Mouse (Mus musculus): ENCODE results near the gene Ica1. TPM values are rescaled to one million over a fixed set of nuclear protein-coding genes. Genes with fewer than 3 reads are reported as not detected.

The Ica1 gene
- polyA plus RNA-seq, 1 experiment: 0.69 TPM

DNA sequence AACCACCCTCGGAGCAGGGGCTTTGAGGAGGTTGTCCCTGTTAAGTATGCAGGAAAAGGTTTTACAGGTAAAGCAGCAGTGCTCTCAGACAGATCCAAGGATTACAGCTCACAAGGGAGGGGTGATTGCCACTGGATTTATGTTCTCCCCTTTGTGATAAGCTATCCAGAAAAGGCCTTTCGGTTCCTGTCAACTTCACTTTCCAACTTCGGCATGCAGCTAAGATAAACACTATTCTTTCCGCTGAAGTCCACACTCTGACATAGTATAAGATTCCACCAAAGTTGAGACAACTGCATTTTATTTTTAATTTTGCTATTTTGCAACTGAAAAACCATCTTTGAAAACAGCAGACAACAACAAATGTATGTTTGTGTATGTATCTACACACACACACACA lies 119.9 kb downstream of the Ica1 start:
- no peaks in the 10 kb centered on the region for H3K36me3 ChIP-seq (ENCODE audit: control insufficient read depth, insufficient read depth, low read length)
- no peak for TF ChIP-seq POLR2A (IDR thresholded peaks at IDR 0.05; ENCODE audit: control insufficient read depth, extremely low read depth, insufficient read depth, low read length, poor library complexity)
- no peak for TF ChIP-seq CTCF (IDR thresholded peaks at IDR 0.05; ENCODE audit: borderline replicate concordance, control insufficient read depth, extremely low read depth, insufficient read depth, low read length, poor library complexity)
- no peak overlapping the region for H3K4me3 ChIP-seq (ENCODE audit: control insufficient read depth, insufficient read depth, low read length)
- H3K27ac ChIP-seq (ENCODE audit: control insufficient read depth, insufficient read depth, low read length): no peak overlapping the region
- H3K4me1 ChIP-seq (replicated peaks; ENCODE audit: control insufficient read depth, insufficient read depth, low read length): no peaks in the 10 kb centered on the region
- no peak for DNase-seq
- 96% methylated on average over 4 of the region's 4 CpGs for WGBS
- H3K27me3 ChIP-seq (ENCODE audit: control insufficient read depth, insufficient read depth, low read length): no peaks in the 10 kb centered on the region

DNA sequence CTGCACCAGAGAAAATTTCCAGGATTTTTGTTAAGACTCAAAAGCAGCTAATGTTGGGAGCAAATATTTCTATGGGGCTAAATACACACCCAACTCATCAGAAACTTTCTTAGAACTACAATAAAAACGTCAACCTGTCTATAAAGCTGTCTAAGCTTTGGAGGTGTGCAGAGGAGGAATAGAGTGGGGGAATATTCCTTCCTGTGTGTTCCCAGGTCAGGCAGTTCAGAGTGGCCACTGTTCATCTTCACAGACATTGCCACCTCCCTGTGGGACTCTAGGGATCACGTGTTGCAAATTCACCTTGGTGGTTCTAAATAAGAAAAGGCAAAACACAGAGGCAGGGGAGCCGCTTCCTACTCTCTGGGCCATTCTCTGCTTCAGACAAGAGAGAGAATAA lies 120.8 kb downstream of the Ica1 start:
- no peak for DNase-seq
- no peaks in the 10 kb centered on the region for H3K27me3 ChIP-seq (ENCODE audit: control insufficient read depth, insufficient read depth, low read length)
- WGBS: 94% methylated on average over 3 of the region's 3 CpGs
- no peaks in the 10 kb centered on the region for H3K4me1 ChIP-seq (replicated peaks; ENCODE audit: control insufficient read depth, insufficient read depth, low read length)
- TF ChIP-seq POLR2A (IDR thresholded peaks at IDR 0.05; ENCODE audit: control insufficient read depth, extremely low read depth, insufficient read depth, low read length, poor library complexity) (no peak), CTCF (IDR thresholded peaks at IDR 0.05; ENCODE audit: borderline replicate concordance, control insufficient read depth, extremely low read depth, insufficient read depth, low read length, poor library complexity) (no peak)
- no peaks in the 10 kb centered on the region for H3K36me3 ChIP-seq (ENCODE audit: control insufficient read depth, insufficient read depth, low read length)
- no peak overlapping the region for H3K27ac ChIP-seq (ENCODE audit: control insufficient read depth, insufficient read depth, low read length)
- no peak overlapping the region for H3K4me3 ChIP-seq (ENCODE audit: control insufficient read depth, insufficient read depth, low read length)

DNA sequence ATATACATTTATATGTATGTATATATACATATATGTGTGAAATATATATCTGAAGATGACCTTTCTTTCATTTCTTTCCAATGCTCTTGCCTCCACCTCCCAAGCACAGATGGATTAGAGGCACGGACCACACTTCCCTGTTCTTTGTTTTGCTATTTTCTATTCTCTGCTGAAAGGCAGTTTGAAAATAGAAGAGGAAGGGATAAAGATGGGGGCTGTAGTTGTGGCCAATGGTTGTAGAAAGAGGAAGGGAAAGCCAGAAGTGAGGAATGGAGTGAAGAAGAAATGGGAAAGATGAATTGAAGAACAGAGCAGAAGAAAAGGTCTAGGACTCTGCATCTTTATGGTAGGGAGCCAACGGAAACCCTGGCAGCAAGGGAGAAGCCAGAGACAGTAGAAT lies 122.8 kb downstream of the Ica1 start:
- H3K4me1 ChIP-seq (replicated peaks; ENCODE audit: control insufficient read depth, insufficient read depth, low read length): no peaks in the 10 kb centered on the region
- no peaks in the 10 kb centered on the region for H3K36me3 ChIP-seq (ENCODE audit: control insufficient read depth, insufficient read depth, low read length)
- no peak for DNase-seq
- 91% methylated on average over 2 of the region's 2 CpGs for WGBS
- no peak for TF ChIP-seq CTCF (IDR thresholded peaks at IDR 0.05; ENCODE audit: borderline replicate concordance, control insufficient read depth, extremely low read depth, insufficient read depth, low read length, poor library complexity)
- no peak for TF ChIP-seq POLR2A (IDR thresholded peaks at IDR 0.05; ENCODE audit: control insufficient read depth, extremely low read depth, insufficient read depth, low read length, poor library complexity)
- H3K27me3 ChIP-seq (ENCODE audit: control insufficient read depth, insufficient read depth, low read length): no peaks in the 10 kb centered on the region
- H3K4me3 ChIP-seq (ENCODE audit: control insufficient read depth, insufficient read depth, low read length): no peak overlapping the region
- no peak overlapping the region for H3K27ac ChIP-seq (ENCODE audit: control insufficient read depth, insufficient read depth, low read length)

- no peaks in the 10 kb centered on the region for H3K36me3 ChIP-seq (ENCODE audit: control insufficient read depth, insufficient read depth, low read length)
These were observed 127.9 kb downstream of the Ica1 start for GRCm38 (mm10) chr6:8650413-8650812.

DNA sequence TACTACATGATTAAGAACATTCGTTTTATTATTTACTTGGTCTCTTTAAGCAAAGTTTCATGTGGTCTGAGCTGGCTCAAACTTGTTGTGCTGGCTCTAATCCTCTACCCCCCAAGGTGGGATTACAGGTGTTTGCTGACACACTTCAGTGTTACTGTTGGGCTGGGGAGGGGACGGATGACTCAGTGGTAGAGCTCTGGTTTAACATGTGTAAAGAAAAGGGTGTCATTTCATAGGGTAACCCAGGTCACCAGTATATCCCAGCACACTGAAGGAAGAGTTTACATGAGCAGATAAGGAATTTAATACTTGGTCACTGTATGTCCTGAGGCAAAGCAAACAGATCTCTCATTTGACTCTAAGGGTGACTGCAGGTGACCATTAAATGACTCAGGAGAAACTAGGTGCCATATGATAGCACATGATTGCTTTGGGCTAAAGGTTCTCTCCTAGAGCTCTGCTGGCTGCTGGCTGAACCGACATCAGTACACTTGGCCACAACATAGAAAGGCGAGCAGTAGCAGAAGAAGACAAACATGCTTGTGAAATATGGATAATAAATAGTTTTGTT lies 128.9 kb downstream of the Ica1 start:
- TF ChIP-seq POLR2A (IDR thresholded peaks at IDR 0.05; ENCODE audit: control insufficient read depth, extremely low read depth, insufficient read depth, low read length, poor library complexity): no peak
- no peak for TF ChIP-seq CTCF (IDR thresholded peaks at IDR 0.05; ENCODE audit: borderline replicate concordance, control insufficient read depth, extremely low read depth, insufficient read depth, low read length, poor library complexity)
- WGBS: 90% methylated on average over 4 of the region's 4 CpGs

More at GRCm38 (mm10) chr6:8650413-8650812, 127.9 kb downstream of the Ica1 start:
- no peak for DNase-seq
- no peak for TF ChIP-seq CTCF (IDR thresholded peaks at IDR 0.05; ENCODE audit: borderline replicate concordance, control insufficient read depth, extremely low read depth, insufficient read depth, low read length, poor library complexity)
- no peak for TF ChIP-seq POLR2A (IDR thresholded peaks at IDR 0.05; ENCODE audit: control insufficient read depth, extremely low read depth, insufficient read depth, low read length, poor library complexity)
- H3K27ac ChIP-seq (ENCODE audit: control insufficient read depth, insufficient read depth, low read length): no peak overlapping the region
- H3K4me1 ChIP-seq (replicated peaks; ENCODE audit: control insufficient read depth, insufficient read depth, low read length): peaks cover 7% of the 10 kb centered on the region
- H3K27me3 ChIP-seq (ENCODE audit: control insufficient read depth, insufficient read depth, low read length): no peaks in the 10 kb centered on the region
- no peak overlapping the region for H3K4me3 ChIP-seq (ENCODE audit: control insufficient read depth, insufficient read depth, low read length)
- WGBS: 93% methylated on average over 7 of the region's 7 CpGs

DNA sequence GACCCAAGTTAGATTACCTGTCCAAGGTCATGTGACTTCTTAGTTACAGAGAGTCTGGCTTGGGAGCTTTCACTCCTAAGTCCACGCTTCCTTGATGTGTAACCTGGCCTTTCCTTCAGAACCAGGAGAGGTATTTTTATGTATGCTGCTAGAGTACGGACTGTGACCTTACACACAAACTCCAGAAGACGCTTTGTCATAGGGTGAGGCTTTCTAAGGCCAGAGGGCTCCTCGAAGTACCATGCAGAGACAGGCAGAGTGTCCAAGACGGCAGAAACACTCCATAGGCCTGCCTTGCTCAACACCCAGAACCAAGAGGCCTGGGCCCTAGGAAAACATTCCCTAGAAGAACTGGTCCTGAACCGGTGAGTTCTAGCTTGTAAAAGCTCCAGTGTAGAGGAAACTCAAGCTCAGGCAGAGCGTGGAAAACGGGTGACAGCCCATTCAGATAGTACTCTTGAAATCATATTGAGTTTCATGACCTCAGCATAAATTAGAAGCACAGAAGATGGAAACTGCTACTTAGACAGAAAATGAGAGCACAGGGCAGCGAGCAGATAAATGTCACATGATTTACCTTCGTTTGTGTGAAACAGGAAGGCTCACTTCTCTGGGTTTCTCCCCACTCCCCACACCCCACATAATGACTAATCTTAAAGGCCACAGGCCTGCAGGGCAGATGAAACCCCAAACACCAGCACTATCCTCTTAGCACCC lies 129.9 kb downstream of the Ica1 start:
- Histone ChIP-seq H3K4me3 (ENCODE audit: control insufficient read depth, insufficient read depth, low read length) (no peak overlapping the region), H3K36me3 (ENCODE audit: control insufficient read depth, insufficient read depth, low read length) (no peaks in the 10 kb centered on the region), H3K4me1 (replicated peaks; ENCODE audit: control insufficient read depth, insufficient read depth, low read length) (peaks cover 7% of the 10 kb centered on the region), H3K27ac (ENCODE audit: control insufficient read depth, insufficient read depth, low read length) (no peak overlapping the region; the same call in 1 of the 2 replicates), H3K27me3 (ENCODE audit: control insufficient read depth, insufficient read depth, low read length) (no peaks in the 10 kb centered on the region)
- no peak for DNase-seq
- 81% methylated on average over 10 of the region's 10 CpGs for WGBS
- no peak for TF ChIP-seq CTCF (IDR thresholded peaks at IDR 0.05; ENCODE audit: borderline replicate concordance, control insufficient read depth, extremely low read depth, insufficient read depth, low read length, poor library complexity)
- TF ChIP-seq POLR2A (IDR thresholded peaks at IDR 0.05; ENCODE audit: control insufficient read depth, extremely low read depth, insufficient read depth, low read length, poor library complexity): no peak

More for the DNA sequence above, 128.9 kb downstream of the Ica1 start:
- DNase-seq: no peak
- Histone ChIP-seq H3K4me3 (ENCODE audit: control insufficient read depth, insufficient read depth, low read length) (no peak overlapping the region), H3K36me3 (ENCODE audit: control insufficient read depth, insufficient read depth, low read length) (no peaks in the 10 kb centered on the region), H3K27ac (ENCODE audit: control insufficient read depth, insufficient read depth, low read length) (no peak overlapping the region), H3K27me3 (ENCODE audit: control insufficient read depth, insufficient read depth, low read length) (no peaks in the 10 kb centered on the region), H3K4me1 (replicated peaks; ENCODE audit: control insufficient read depth, insufficient read depth, low read length) (peaks cover 7% of the 10 kb centered on the region)

Data from thymus, adult 2 months (tissue).